Mouse (Mus musculus) erythroblast, embryonic 14.5 days (primary cell): ENCODE data around the gene Ptpre. TPM values are rescaled to one million over a fixed set of nuclear protein-coding genes. Genes with fewer than 3 reads are reported as not detected.

ENCODE experiments used
- H3K27me3 ChIP-seq: 2 replicates; pipeline ENCODE4 v1.6.1; 2012; ENCODE audit warnings: inconsistent platforms; ENCODE audit not compliant: control insufficient read depth
- H3K36me3 ChIP-seq: 2 replicates; pipeline ENCODE4 v1.6.1; 2012; ENCODE audit warnings: mild to moderate bottlenecking, inconsistent platforms; ENCODE audit not compliant: control insufficient read depth
- H3K4me1 ChIP-seq: 2 replicates; pipeline ENCODE4 v1.6.1; 2012; ENCODE audit warnings: inconsistent platforms; ENCODE audit not compliant: control insufficient read depth
- H3K4me3 ChIP-seq: replicated peaks from 2 replicates; pipeline ENCODE3; 2012; ENCODE audit warnings: moderate library complexity, mild to moderate bottlenecking, inconsistent platforms
- H3K9me3 ChIP-seq: 2 replicates; pipeline ENCODE4 v1.6.1; 2012; ENCODE audit warnings: low read length, inconsistent platforms, mixed read lengths; ENCODE audit not compliant: control insufficient read depth
- GATA1 ChIP-seq: IDR thresholded peaks from 2 replicates; pipeline ENCODE4 v1.6.1; 2012; ENCODE audit warnings: low read length, inconsistent platforms, mixed read lengths
- TAL1 ChIP-seq: IDR thresholded peaks from 3 replicates; pipeline ENCODE4 v1.6.1; 2012; ENCODE audit warnings: low read length, inconsistent platforms, mixed read lengths
- polyA plus RNA-seq: library from polyadenylated mRNA; stranded (reverse); fragments of >175 nt; gene quantifications from 2 replicates; pipeline ENCODE4 v1.2.3, GENCODE M21; 2012

The Ptpre gene
- polyA plus RNA-seq, 1 experiment, result 0.01 TPM

- TF ChIP-seq TAL1, result no peak
- TF ChIP-seq GATA1, result no peak
- no peaks in the 10 kb centered on the region for H3K9me3 ChIP-seq
- no peaks in the 10 kb centered on the region for H3K4me1 ChIP-seq
- H3K27me3 ChIP-seq, result no peaks in the 10 kb centered on the region
- no peaks in the 10 kb centered on the region for H3K36me3 ChIP-seq
- no peak overlapping the region for H3K4me3 ChIP-seq
These were observed 8.7 kb downstream of the Ptpre start for GRCm38 (mm10) chr7:135545957-135546356.

GRCm38 (mm10) chr7:135546530-135546929 is 9.2 kb downstream of the Ptpre start:
- Histone ChIP-seq H3K4me3 (no peak overlapping the region), H3K36me3 (no peaks in the 10 kb centered on the region), H3K4me1 (no peaks in the 10 kb centered on the region), H3K9me3 (no peaks in the 10 kb centered on the region), H3K27me3 (no peaks in the 10 kb centered on the region)
- TF ChIP-seq TAL1, result no peak
- no peak for TF ChIP-seq GATA1

- TF ChIP-seq GATA1 (no peak), TAL1 (no peak)
- Histone ChIP-seq H3K4me1 (no peaks in the 10 kb centered on the region; the same call in 1 of the 2 replicates), H3K36me3 (no peaks in the 10 kb centered on the region), H3K9me3 (no peaks in the 10 kb centered on the region), H3K27me3 (no peaks in the 10 kb centered on the region), H3K4me3 (no peak overlapping the region)
These were observed 11.2 kb downstream of the Ptpre start for GRCm38 (mm10) chr7:135548434-135548833.

DNA sequence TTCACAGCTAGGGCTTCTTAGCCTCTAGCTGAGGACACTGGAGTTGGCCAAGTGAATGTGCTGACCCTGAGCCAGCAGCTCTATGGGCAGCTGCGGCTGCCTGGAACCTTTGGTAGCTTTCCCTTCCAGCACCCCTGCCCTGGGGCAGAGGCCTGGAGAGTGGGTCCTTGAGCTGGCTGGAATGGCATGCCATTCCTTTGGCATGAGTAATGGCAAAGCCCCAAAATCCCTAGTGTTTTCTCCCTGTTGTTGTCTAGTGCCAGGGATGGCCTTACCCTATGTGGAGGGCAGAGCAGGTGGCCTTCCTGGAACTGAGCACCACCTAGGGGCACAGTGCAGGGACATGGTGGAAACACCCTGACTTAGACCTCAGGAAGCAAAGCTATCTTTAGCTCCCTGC is 14.3 kb downstream of the Ptpre start:
- Histone ChIP-seq H3K36me3 (no peaks in the 10 kb centered on the region), H3K4me3 (no peak overlapping the region)
- no peak for TF ChIP-seq GATA1
- no peak for TF ChIP-seq TAL1

GRCm38 (mm10) chr7:135553550-135553949 is 16.3 kb downstream of the Ptpre start:
- Histone ChIP-seq H3K9me3 (no peaks in the 10 kb centered on the region), H3K4me3 (no peak overlapping the region), H3K36me3 (no peaks in the 10 kb centered on the region), H3K4me1 (no peaks in the 10 kb centered on the region; the same call in 1 of the 2 replicates), H3K27me3 (no peaks in the 10 kb centered on the region)
- no peak for TF ChIP-seq GATA1
- no peak for TF ChIP-seq TAL1

More for the DNA sequence above, 14.3 kb downstream of the Ptpre start:
- Histone ChIP-seq H3K27me3 (no peaks in the 10 kb centered on the region), H3K4me1 (no peaks in the 10 kb centered on the region; the same call in 1 of the 2 replicates), H3K9me3 (no peaks in the 10 kb centered on the region)

DNA sequence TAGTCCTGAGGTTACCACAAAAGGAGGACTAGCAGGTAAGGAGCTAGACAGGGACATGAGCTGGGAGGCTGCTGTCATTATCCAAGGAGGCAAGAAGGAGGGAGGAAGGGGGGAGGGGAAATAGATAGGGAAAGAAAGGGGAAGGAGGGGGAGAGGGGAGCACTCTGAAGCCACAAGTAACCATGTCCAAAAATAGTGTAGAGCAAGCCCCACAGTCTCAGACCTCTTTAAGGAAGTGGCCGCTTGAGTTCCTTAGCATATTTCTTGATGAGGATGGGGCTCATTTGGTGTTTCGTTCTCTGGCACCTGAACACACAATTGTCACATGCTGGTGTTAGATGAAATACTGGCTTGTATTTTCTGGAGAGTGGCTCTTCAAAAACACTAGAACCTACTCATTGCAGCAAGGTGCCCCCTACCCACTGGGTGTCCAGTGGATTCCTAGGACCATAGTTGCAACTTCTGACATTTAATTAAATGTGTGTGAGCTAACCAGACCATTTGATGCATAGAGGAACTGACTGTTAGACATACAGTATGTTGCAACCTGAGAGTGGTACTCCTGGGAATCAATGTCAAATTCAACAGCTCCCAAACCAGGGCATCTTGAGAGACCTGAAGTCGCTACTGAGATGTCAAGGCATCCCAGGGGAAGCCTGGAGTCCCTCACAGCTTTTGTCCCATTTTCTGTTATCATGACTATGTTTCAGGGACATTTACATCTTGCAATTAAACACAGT is 19.6 kb downstream of the Ptpre start:
- H3K9me3 ChIP-seq, result no peaks in the 10 kb centered on the region
- TF ChIP-seq GATA1, result no peak
- TF ChIP-seq TAL1, result no peak
- H3K4me3 ChIP-seq, result no peak overlapping the region
- H3K27me3 ChIP-seq, result no peaks in the 10 kb centered on the region
- no peaks in the 10 kb centered on the region for H3K36me3 ChIP-seq
- no peaks in the 10 kb centered on the region; the same call in 1 of the 2 replicates for H3K4me1 ChIP-seq

DNA sequence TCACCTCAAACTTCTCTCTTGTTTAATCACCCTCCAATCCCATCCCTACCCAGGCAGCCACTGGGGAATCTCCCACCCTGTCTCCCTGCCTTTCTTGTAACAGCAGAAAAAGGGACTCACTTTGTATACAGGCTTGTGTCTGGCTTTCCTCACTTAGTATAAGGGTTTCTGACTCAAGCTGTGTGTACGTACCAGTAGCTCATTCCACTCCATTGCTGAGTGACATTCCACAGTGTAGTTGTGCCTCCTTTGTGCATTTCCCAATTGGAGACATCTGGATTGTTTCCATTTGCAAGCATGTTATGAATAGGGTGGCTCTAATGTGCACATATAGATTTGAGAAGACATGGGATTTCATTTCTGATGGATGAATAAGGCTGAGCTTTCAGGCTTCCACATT is 23.0 kb downstream of the Ptpre start:
- TF ChIP-seq GATA1 (no peak), TAL1 (no peak)
- Histone ChIP-seq H3K27me3 (no peaks in the 10 kb centered on the region), H3K4me1 (no peaks in the 10 kb centered on the region), H3K4me3 (no peak overlapping the region), H3K36me3 (no peaks in the 10 kb centered on the region), H3K9me3 (no peaks in the 10 kb centered on the region)

DNA sequence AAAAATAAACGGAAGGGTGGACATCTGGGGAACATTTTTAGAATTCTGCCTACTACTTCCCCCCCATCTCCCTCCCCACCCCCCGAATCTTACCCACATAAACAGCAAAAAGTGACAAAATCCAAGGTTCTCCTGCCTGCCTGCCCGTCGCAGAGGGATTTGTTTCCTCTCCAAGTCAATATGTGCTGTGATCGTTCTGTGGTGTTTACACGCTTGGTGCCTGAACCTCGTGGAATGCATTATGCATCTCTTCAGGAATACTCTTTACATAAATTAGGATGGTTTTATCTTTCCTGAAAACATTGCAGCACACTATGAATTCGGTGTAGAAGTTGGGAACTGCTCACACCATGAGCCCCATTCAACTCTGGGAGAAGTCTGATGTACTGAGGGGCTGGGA is 26.7 kb downstream of the Ptpre start:
- H3K9me3 ChIP-seq, result no peaks in the 10 kb centered on the region
- no peak for TF ChIP-seq GATA1
- TF ChIP-seq TAL1, result no peak
- H3K36me3 ChIP-seq, result no peaks in the 10 kb centered on the region
- H3K27me3 ChIP-seq, result no peaks in the 10 kb centered on the region
- H3K4me3 ChIP-seq, result no peak overlapping the region
- H3K4me1 ChIP-seq, result no peaks in the 10 kb centered on the region

DNA sequence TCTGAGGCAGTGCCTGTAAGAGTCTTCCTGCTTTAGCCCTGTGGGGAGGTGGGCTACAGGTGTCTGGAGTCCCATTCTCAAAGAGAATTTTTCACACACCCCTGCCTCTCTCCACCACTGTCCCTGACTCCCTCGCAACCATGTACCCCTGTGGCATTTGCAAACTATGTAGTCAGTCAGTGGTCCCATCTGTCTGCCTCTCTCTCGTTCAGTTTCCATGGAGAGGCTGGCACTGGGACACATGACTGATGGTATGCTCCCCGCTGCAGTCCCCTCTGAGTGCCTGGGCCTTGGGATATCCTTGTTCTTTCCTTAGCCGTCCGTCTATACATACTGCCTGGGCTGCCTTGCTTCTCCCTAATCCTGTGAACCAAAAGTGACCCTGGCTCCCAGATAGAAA is 28.7 kb downstream of the Ptpre start:
- Histone ChIP-seq H3K4me3 (no peak overlapping the region), H3K9me3 (no peaks in the 10 kb centered on the region), H3K4me1 (no peaks in the 10 kb centered on the region), H3K36me3 (no peaks in the 10 kb centered on the region), H3K27me3 (no peaks in the 10 kb centered on the region)
- no peak for TF ChIP-seq TAL1
- TF ChIP-seq GATA1, result no peak

- H3K36me3 ChIP-seq, result no peaks in the 10 kb centered on the region
- no peaks in the 10 kb centered on the region for H3K9me3 ChIP-seq
- no peak for TF ChIP-seq GATA1
- no peak for TF ChIP-seq TAL1
- H3K4me1 ChIP-seq, result no peaks in the 10 kb centered on the region
- no peak overlapping the region for H3K4me3 ChIP-seq
- H3K27me3 ChIP-seq, result no peaks in the 10 kb centered on the region
These were observed 30.3 kb downstream of the Ptpre start for GRCm38 (mm10) chr7:135567582-135567981.
